Mouse (Mus musculus): Measurements from ENCODE around the gene Il31. TPM values are rescaled to one million over a fixed set of nuclear protein-coding genes. Genes with fewer than 3 reads are reported as not detected.

Il31 gene
- polyA plus RNA-seq, 1 experiment from 2014 or later = 0.12 TPM

DNA sequence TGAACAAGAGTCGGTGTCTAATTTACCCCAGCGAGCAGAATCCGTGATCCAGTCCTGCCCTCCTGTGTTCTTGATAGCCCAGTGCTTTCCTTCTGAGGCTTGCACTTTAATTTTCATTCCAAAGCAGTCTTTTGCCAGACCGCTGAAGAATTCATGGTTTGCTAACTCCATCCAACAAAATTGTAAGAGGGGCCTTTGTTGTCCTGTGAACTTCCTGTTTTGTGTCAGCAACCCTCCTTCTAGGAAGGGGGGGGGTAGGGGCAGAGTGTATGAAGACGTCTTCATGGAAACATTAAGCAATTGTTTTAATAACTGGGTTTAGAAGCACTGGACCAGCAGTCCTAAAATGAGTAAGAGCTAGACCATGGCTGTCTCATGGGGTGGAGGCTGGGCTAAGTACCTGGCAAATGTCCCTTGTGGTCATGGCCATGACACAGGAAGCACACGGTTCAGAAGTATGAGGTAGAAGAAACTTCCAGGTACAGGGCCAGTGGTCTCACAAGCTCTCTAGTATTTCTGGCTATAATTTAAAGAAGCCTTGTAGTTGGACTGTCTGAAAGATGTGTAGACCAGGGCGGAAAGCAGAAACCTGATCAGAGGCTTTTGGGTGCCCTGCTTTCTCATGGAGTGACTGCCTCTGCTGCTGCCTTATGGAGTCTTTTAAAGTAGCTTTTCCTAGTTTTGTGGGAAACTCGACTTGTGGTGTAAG is 53.1 kb downstream of the Il31 start:
- 44% methylated on average over 8 of the region's 8 CpGs for WGBS (ENCODE audit: insufficient replicate concordance)
- ATAC-seq (ENCODE audit: insufficient read depth) = no peak
- H3K4me1 ChIP-seq (replicated peaks) = peaks cover 13% of the 10 kb centered on the region; the same call in 1 of the 2 replicates

DNA sequence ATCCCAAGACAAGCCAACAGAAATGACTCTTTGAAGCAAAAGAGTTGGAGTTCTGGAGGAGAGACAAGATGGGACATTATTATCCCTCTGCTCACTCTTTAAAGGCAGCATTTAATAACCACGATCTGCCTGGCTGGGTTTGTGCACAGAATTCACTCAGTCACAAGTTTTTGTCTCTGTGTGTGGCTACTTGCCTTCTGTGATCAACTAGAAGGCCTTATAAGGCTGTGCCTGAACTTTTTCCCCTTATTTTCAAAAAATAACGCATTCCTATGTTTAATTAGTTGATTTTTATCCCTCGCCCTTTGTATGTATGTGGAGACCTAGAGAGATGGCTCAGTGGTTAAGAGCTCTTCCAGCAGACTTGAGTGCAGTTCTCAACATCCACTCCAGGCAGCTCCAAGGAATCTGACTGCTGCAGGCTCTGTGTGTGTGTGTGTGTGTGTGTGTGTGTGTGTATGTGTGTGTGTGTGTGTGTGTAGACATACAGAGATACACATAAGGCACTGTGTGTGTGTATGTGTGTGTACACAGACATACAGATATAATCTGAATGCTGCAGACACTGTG is 56.9 kb downstream of the Il31 start:
- Histone ChIP-seq H3K9ac (no peak overlapping the region), H3K4me3 (replicated peaks) (no peak overlapping the region), H3K9me3 (replicated peaks) (no peaks in the 10 kb centered on the region), H3K4me2 (no peak overlapping the region), H3K27me3 (no peaks in the 10 kb centered on the region), H3K36me3 (replicated peaks) (no peaks in the 10 kb centered on the region), H3K27ac (replicated peaks) (no peak overlapping the region), H3K4me1 (replicated peaks) (peaks cover 13% of the 10 kb centered on the region; the same call in 1 of the 2 replicates)
- ATAC-seq (ENCODE audit: insufficient read depth) = no peak
- WGBS (ENCODE audit: insufficient replicate concordance) = 79% methylated on average over 3 of the region's 3 CpGs

More for the DNA sequence above, 53.1 kb downstream of the Il31 start:
- Histone ChIP-seq H3K9ac (no peak overlapping the region), H3K36me3 (replicated peaks) (no peaks in the 10 kb centered on the region), H3K27me3 (no peaks in the 10 kb centered on the region), H3K27ac (replicated peaks) (no peak overlapping the region), H3K9me3 (replicated peaks) (no peaks in the 10 kb centered on the region), H3K4me3 (replicated peaks) (no peak overlapping the region), H3K4me2 (no peak overlapping the region)

DNA sequence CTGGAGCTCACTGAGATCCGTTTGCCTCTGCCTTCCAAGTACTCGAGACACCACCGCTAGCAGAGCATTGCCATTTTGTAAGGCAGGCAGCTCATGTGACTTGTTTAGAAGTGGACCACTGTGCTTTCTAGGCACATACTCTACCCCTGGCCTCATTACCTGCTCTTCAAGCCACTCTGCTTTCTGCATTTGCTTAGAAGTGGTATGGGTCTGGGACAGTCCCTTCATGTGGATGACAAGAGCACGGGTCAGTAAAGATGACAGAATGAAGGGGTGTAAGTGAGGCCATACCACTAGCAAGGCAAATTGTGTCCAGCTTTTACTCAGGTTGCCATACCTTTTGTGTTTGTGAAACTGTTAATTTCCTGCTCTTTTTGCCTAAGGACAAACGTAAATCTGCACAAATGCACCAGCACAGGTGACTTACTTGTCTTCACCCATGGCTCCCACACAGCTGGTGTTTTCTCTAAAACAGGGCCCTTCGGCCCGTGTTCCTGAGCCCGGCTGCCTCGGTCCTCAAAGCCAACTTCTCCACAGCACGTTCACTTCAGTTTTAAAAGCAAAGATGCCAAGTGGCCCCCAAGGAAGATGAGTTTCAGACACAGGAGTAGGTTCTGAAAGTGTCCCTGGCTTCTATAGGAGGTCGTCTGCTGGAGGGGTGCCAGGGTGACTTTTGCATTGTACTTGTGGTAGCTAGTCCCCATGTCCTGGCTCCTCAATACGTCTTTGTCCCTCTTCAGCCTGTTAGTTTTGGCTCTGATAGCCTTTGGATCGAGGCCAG is 57.6 kb downstream of the Il31 start:
- no peak overlapping the region for H3K9ac ChIP-seq
- no peaks in the 10 kb centered on the region for H3K36me3 ChIP-seq (replicated peaks)
- H3K27me3 ChIP-seq = no peaks in the 10 kb centered on the region
- no peak overlapping the region for H3K27ac ChIP-seq (replicated peaks)
- WGBS (ENCODE audit: insufficient replicate concordance) = 70% methylated on average over 13 of the region's 13 CpGs
- no peak overlapping the region for H3K4me3 ChIP-seq (replicated peaks)
- H3K9me3 ChIP-seq (replicated peaks) = no peaks in the 10 kb centered on the region
- peaks cover 13% of the 10 kb centered on the region; the same call in 1 of the 2 replicates for H3K4me1 ChIP-seq (replicated peaks)
- H3K4me2 ChIP-seq = no peak overlapping the region
- no peak for ATAC-seq (ENCODE audit: insufficient read depth)

Small RNA genes lying within 50 kb of the gene (microRNA-seq; reads per million reads assigned to microRNA genes)
- gene Mir7647 = 1.8 reads per million

Other genes with a start within 250 kb of the Il31 start
- gene Wdr66, start 237.4 kb downstream of the Il31 start, polyA plus RNA-seq (2015; fragmentation: Nextera tagmentation; extraction: Ambion mirVana) = 0.14 TPM in 1 of 2 replicates, not detected in the other
- 5.6 and 5.9 TPM in 2 replicates for gene Bcl7a, start 145.7 kb downstream of the Il31 start, polyA plus RNA-seq (2015; fragmentation: Nextera tagmentation; extraction: Ambion mirVana)
- 3.5 and 3.7 TPM in 2 replicates for gene Mlxip, start 94.7 kb downstream of the Il31 start, polyA plus RNA-seq (2015; fragmentation: Nextera tagmentation; extraction: Ambion mirVana)
- not detected in 2 replicates for gene Lrrc43, start 184 bp downstream of the Il31 start, polyA plus RNA-seq (2015; fragmentation: Nextera tagmentation; extraction: Ambion mirVana)
- gene B3gnt4, start 21.0 kb upstream of the Il31 start, polyA plus RNA-seq (2015; fragmentation: Nextera tagmentation; extraction: Ambion mirVana) = not detected in 2 replicates
- gene Diablo, start 34.7 kb upstream of the Il31 start, polyA plus RNA-seq (2015; fragmentation: Nextera tagmentation; extraction: Ambion mirVana) = 51.6 and 54.9 TPM in 2 replicates
- 0.09 TPM in 1 of 2 replicates, not detected in the other for gene Gm49027, start 36.0 kb upstream of the Il31 start, polyA plus RNA-seq (2015; fragmentation: Nextera tagmentation; extraction: Ambion mirVana)
- gene Vps33a, start 83.5 kb upstream of the Il31 start, polyA plus RNA-seq (2015; fragmentation: Nextera tagmentation; extraction: Ambion mirVana) = 18.1 and 18.7 TPM in 2 replicates
- gene Clip1, start 195.1 kb upstream of the Il31 start, polyA plus RNA-seq (2015; fragmentation: Nextera tagmentation; extraction: Ambion mirVana) = 10.8 and 11.9 TPM in 2 replicates
- 25.6 and 28.6 TPM in 2 replicates for gene Zcchc8, start 231.6 kb upstream of the Il31 start, polyA plus RNA-seq (2015; fragmentation: Nextera tagmentation; extraction: Ambion mirVana)

Data from liver, embryonic 15.5 days (tissue).